Mouse (Mus musculus) liver, adult 2 months (tissue): ENCODE measurements around the gene Ralb.

Experiments used
- CTCF ChIP-seq: fragments of 200-500 bp; IDR thresholded peaks from 2 replicates; pipeline ENCODE4 v1.5.1; 2011; ENCODE audit warnings: low read depth, low read length, control low read depth
- POLR2A ChIP-seq: fragments of 200-500 bp; IDR thresholded peaks from 2 replicates; pipeline ENCODE4 v1.6.1; 2011; ENCODE audit warnings: low read length, control low read depth; ENCODE audit not compliant: insufficient read depth; ENCODE audit errors: extremely low read depth

DNA sequence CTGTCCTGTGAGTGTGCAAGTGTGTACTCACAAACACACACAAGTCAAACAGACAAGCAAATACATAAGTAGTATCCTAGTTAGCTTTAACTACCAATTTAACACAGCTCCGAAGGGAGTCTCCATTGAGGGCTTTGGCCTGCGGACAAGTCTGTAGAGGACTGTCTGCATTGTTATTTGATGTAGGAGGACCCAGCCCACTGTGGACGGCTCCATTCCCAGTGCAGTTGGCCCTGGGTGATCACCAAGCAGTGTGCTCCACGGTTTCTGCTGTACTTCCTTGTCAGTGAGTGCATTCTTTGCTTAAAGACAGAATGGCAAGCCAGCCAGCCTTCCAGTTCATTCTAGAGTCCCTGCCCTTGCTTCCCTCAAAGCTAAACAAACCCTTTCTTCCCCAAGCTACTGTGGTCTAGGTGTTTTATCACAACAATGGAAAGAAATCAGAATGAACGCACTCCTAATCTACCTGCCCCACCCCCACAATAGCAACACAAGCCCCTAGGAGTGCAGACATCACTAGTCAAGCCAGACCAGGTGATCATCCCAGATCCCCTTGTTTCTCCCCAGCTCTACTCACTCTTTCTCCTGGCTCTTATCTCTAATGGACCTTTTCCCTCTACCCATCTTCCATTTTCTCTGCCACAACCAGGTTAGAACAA is 7.1 kb downstream of the Ralb start:
- TF ChIP-seq CTCF (no peak), POLR2A (no peak)
